Mouse (Mus musculus) right cerebral cortex, postnatal 25 days (tissue): ENCODE results near the gene Shroom3.

Source experiments
- DNase-seq: peaks from one replicate; pipeline ENCODE4 v3.0.0; 2022

The Shroom3 gene

GRCm38 (mm10) chr5:92984692-92985091, 301.5 kb downstream of the Shroom3 start:
- DNase-seq, result no peak

GRCm38 (mm10) chr5:92985391-92985790, 302.2 kb downstream of the Shroom3 start:
- DNase-seq, result no peak

- DNase-seq, result no peak
Measured at GRCm38 (mm10) chr5:92986651-92987610, 303.7 kb downstream of the Shroom3 start.

GRCm38 (mm10) chr5:92987891-92988768, 304.9 kb downstream of the Shroom3 start:
- no peak for DNase-seq

GRCm38 (mm10) chr5:92988769-92989356, 305.6 kb downstream of the Shroom3 start:
- no peak for DNase-seq

- DNase-seq, result no peak
Measured at GRCm38 (mm10) chr5:92992106-92992505, 308.9 kb downstream of the Shroom3 start.

GRCm38 (mm10) chr5:92994309-92994708, 311.1 kb downstream of the Shroom3 start:
- no peak for DNase-seq

GRCm38 (mm10) chr5:92994861-92995260, 311.6 kb downstream of the Shroom3 start:
- no peak for DNase-seq

GRCm38 (mm10) chr5:92997428-92998120, 314.3 kb downstream of the Shroom3 start:
- no peak for DNase-seq

GRCm38 (mm10) chr5:92998494-92999016, 315.3 kb downstream of the Shroom3 start:
- no peak for DNase-seq

GRCm38 (mm10) chr5:93000060-93000459, 316.8 kb downstream of the Shroom3 start:
- no peak for DNase-seq

GRCm38 (mm10) chr5:93000774-93001757, 317.8 kb downstream of the Shroom3 start:
- DNase-seq, result peak; percentile 72

- DNase-seq, result no peak
Measured at GRCm38 (mm10) chr5:93002615-93003014, 319.4 kb downstream of the Shroom3 start.

GRCm38 (mm10) chr5:93005229-93005814, 322.1 kb downstream of the Shroom3 start:
- peak; percentile 49 for DNase-seq

GRCm38 (mm10) chr5:93005815-93006341, 322.6 kb downstream of the Shroom3 start:
- peak; percentile 23 for DNase-seq

- no peak for DNase-seq
Measured at GRCm38 (mm10) chr5:93008256-93008655, 325.0 kb downstream of the Shroom3 start.
